Mouse (Mus musculus): ENCODE data around the gene Rb1.

Rb1 gene

DNA sequence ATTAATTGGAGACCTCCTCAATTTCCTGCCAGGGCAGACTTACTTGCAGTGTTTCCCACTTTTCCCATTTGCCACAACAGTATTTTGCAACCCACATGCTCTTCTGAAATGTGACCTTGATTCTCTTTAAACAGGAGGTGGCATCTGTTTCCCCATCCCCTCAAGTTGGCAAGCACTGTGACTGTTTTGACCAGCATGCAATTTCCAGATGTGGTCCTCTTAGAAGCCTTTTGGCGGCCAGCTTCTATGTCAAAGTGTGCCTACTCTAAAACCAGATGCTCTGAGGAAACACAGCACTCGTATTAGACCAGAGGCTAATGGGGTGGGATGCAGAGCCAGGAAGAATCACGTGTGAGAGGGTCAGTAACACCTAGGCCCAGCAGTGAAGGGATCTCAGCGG lies 67.4 kb downstream of the Rb1 start:
- peak; percentile 12 to 38 for DNase-seq

GRCm38 (mm10) chr14:73257348-73257747 lies 68.3 kb downstream of the Rb1 start:
- DNase-seq = no peak

DNA sequence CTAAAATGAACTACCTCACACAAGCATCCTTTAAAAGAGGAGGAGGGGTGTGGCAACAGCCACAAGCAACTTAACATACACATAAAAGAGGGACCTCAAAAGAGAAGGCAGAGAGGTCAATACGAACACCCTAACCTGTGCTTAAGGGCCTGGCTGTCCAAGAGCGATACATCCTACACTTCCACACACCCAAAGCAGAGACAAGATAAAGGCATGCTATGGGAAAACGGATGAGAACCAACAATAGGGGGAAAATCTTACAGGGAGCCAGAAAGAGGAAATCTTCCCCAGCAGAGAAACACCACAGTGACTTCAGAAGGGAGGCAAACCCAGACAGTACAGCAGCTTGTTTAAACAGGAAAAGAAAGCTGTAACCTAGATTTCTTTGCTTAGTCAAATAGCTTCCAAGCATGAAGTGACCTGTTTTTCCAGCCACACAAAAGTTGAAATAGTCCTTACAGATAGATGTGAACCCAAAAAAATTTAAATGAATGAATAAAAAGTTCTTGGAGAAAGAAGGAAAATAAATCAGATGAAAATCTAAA lies 70.1 kb downstream of the Rb1 start:
- no peak for DNase-seq

DNA sequence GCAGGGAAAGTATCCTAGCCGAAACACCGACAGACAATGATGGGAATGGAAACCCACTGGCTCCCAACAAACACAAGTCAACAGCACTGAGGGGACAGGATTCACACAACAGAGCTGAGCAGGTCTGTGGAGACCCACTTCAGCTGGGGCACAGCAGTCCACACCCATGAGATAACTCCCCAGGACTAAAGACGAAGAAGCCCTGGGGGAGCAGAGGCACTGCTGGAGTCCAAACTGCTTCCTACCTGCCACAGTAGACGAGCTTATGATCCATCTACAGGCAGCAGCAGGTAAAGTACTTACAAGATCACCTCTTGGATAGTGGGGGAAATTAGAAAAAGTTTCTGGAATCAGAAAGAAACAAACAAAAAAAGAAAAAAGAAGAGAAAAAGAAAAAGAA lies 71.2 kb downstream of the Rb1 start:
- no peak for DNase-seq

DNA sequence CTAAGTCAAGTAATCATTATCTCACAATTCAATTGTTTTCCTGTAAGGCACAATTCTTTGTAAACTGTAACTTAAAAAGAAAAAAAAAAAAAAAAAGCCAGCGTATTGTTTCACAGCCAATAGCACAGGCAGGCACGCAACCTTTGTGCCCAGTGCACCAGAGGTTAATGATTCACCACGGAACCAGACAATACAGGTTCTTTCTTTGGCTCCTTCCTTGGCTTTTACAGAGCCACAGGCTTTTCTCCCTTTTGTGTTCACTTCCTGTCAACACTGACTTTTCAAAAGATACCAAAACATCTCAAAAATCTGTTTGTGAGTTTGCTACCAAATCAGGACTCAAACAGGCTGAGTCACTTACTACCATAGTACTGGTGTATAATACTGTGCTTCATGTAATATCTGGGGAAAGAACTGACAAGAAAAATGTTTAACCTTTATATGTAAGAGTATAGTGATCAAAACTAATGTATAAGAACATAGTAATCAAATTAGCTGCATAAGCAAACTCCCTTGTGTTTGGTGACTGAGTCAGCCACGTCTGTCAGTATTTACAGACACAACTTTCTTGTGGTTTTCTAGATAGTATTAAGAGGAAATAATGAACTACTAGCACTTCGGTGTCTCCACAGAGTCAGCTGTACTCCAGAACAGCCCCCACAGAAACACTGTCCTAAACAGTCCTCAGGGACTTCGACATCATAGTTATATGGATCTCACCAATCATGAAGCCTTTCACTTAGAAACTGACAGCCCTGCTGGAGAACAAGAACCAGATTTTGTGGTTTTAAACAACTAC lies 72.0 kb downstream of the Rb1 start:
- no peak for DNase-seq

GRCm38 (mm10) chr14:73252276-73252675 lies 73.3 kb downstream of the Rb1 start:
- DNase-seq = no peak

- no peak for DNase-seq
These were observed 75.6 kb downstream of the Rb1 start for GRCm38 (mm10) chr14:73250056-73250455.

- DNase-seq = no peak
These were observed 81.5 kb downstream of the Rb1 start for GRCm38 (mm10) chr14:73244061-73244597.

- DNase-seq = no peak
These were observed 85.8 kb downstream of the Rb1 start for GRCm38 (mm10) chr14:73239857-73240256.

DNA sequence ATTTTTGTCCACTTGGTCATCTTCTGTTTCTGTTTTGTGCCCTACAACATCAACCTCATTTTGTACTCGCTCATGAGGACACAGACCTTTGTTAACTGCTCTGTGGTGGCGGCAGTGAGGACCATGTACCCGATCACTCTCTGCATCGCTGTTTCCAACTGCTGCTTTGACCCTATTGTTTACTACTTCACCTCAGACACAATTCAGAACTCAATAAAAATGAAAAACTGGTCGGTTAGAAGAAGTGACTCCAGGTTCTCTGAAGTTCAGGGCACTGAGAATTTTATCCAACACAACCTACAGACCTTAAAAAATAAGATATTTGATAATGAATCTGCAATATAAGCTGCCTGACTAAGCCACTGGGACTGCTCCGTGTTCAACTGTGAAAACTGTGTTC lies 86.3 kb downstream of the Rb1 start:
- DNase-seq = no peak

DNA sequence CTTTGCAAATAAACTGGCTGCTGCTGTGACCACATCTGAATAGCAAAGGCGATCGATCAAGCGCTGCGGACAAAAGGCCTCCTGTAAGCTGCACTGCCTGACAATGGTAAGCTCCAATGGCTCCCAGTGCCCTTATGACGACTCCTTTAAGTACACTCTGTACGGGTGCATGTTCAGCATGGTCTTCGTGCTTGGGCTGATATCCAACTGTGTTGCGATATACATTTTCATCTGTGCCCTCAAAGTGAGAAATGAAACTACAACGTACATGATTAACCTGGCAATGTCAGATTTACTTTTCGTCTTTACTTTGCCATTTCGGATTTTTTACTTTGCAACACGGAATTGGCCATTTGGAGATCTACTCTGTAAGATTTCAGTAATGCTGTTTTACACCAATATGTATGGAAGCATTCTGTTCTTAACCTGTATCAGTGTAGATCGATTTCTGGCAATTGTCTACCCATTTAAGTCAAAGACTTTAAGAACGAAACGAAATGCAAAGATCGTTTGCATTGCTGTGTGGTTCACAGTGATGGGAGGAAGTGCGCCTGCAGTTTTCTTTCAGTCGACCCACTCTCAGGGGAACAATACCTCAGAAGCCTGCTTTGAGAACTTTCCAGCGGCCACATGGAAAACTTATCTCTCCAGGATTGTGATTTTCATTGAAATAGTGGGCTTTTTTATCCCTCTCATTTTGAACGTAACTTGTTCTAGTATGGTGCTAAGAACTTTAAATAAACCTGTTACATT lies 86.9 kb downstream of the Rb1 start:
- peak; percentile 37 to 48 for DNase-seq

- DNase-seq = peak; percentile 53 to 69
These were observed 87.7 kb downstream of the Rb1 start, which contains the start of gene Lpar6 for GRCm38 (mm10) chr14:73237848-73238321. Lpar6 (plus strand) TSS chr14:73237895.

GRCm38 (mm10) chr14:73234468-73235031 lies 91.1 kb downstream of the Rb1 start:
- no peak for DNase-seq

GRCm38 (mm10) chr14:73231286-73231982 lies 94.2 kb downstream of the Rb1 start:
- no peak for DNase-seq

DNA sequence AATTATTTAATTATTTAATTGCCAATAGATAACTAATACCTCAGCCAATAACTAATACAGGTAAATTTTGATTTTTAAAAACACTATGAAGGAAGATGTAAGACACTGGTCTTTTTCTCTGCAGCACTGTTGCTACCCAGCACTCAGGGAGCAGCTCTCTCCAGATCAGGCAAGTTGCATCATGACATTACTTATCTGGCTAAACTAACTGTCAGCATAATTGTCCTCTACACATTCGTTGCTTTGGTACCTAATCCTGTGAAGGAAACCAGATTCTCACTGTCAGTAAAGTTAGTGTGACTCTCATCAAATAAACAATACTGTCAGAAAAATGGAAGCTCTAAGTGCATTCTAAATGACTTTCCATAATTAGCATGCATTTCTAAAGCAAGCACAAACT lies 98.8 kb downstream of the Rb1 start:
- no peak for DNase-seq

DNA sequence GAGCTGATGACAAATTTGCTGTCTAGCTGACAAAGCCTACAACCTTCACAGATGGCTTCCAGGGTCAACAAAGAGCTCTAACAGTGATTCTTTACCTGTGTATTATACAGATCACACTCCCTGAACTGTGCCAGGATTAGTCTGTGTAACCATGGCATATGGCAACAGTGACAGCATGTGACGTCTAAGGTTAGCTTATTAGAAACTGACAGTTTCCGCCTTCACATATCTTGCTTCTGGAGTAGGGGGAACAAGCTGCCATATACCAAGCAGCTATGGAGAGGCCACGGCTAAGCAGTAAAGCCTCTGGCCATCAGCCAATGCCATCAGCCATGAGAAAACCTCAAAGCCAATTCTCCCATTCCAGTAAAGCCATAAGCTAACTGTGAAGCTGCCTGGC lies 99.3 kb downstream of the Rb1 start:
- no peak for DNase-seq

GRCm38 (mm10) chr14:73222316-73222970 lies 103.2 kb downstream of the Rb1 start:
- no peak for DNase-seq

DNA sequence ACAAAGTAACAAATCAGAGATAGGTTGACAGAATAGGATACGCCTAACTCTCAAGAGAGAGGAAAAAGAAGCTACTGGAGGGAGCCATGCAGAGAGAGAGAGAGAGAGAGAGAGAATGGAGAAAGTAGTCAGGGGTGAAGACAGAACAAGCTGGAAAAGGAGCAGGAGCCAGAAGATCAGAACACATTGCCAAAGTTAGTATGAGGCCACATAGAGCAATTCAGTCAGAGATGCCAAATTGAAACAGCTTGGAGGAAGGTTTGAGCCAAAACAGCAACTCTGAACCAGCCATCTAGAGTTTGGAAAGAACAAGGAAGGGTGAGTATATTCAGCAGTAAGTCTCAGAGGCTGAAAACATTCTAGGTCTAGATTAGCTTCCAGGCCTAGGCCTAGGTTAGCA lies 108.6 kb downstream of the Rb1 start:
- peak in 1 of 2 experiments; percentile 28 for DNase-seq

GRCm38 (mm10) chr14:73211477-73211876 lies 114.1 kb downstream of the Rb1 start:
- no peak for DNase-seq

- DNase-seq = no peak
These were observed 115.4 kb downstream of the Rb1 start for GRCm38 (mm10) chr14:73210196-73210595.

DNA sequence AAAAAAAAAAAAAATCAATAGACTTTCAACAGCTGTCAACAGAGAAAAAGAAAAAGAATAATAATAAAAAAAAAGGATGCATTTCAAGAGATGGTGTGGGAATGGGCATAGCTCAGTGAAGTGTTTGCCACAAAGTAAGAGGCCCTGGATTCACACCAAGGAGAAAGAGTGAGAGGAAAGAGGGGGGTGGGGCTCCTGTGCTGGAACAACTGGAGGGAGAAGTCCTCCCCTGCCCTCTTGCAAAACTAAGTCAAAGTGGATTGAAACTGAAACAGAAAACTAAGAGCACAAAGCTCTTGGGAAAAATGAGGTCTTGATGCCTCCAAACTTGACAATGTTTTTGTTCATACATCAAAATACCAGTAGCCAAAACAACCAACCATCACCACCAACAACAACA lies 116.4 kb downstream of the Rb1 start:
- DNase-seq = peak; percentile 33 to 67

- DNase-seq = no peak
These were observed 121.6 kb downstream of the Rb1 start for GRCm38 (mm10) chr14:73204016-73204415.

Data from lung, adult 18-20 months (tissue).